Mouse (Mus musculus) adrenal gland, postnatal 10 days (tissue): ENCODE data around the gene Rap1b. TPM values are rescaled to one million over a fixed set of nuclear protein-coding genes. Genes with fewer than 3 reads are reported as not detected.

Experiments
- DNase-seq: peaks from one replicate; pipeline ENCODE4 v3.0.0; 2021; ENCODE audit warnings: mixed read lengths
- total RNA-seq, 2 experiments: library from RNA; stranded (reverse); gene quantifications; 2 replicates each; pipeline ENCODE4 v1.2.3; 2021

Rap1b gene
- total RNA-seq, 2 experiments from 2014 or later: 113 to 123 TPM

DNA sequence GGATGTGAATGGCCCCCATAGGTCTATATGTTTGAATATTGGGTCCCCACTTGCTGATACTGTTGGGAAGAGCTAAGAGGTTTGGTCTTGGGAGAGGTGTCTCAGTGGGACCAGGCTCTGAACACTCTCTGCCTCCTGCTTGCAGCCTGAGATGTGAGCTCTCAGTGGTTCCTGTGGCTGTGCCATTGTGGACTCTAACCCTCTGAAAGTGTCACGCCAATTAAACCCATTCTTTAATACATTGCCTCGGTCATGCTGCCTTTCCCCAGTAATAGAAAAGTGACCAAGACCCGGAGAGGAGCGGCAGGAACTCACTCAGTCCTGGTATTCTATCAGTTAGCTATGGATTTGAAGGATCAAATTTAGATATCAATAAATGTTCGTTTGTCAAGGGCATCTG lies 12.4 kb upstream of the Rap1b start:
- no peak for DNase-seq

DNA sequence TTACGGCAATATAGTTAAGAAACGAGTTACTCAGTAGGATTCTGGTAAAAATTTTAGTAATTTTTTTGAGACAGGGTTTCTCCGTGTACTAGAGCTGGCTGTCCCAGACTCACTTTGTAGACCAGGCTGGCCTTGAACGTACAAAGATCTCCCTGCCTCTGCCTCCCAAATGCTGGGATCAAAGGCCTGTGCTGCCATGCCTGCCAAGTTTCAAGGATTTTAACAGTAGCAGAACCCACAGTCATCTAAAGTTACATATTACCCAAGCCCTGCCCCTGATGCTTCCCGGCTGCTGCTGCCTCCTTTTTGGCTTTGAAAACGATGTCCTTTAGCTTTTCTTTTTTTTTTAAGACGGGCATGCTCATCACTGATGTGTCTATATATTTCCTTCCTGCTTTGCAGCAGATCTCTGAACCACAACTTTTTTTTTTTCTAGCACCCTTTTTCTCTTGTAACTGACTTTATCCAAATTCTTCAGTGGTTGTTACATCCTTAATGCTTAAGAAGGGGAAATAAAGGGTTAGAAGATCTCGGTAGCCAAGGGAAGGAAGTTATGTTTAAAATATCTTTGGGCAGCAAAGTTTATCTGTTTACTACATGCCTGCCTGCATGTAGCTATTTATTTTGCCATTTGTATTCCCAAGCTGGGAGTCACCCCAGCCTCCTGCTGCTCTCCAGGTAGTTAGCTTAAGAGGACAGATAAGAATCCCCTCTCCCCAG lies 10.3 kb upstream of the Rap1b start:
- no peak for DNase-seq

DNA sequence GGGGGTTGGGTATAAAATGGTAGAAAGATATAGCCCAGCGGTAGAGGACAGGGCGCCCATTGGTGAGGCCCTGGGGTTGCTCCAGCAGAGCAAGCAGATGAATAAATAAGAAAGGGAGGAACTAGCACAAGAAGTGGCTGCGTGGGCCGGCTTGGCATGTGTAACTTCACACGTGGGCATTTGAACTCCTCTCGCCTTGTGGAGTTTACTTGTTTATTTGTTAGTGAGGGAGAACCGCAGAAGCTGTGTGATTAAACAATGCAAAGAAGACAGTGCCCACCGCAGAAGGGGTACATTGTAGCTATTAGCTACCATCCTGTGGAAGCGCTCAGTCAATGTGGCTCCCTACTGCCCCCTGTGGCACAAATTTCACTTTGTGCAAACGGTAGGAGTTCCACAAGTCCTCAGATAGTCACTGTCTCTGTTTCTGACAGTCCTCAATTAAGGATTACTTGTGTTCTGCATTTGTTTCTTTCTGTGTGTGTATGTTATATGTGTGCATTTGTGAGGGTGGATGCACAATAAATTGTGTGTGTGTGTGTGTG lies 6.9 kb upstream of the Rap1b start:
- DNase-seq: no peak

DNA sequence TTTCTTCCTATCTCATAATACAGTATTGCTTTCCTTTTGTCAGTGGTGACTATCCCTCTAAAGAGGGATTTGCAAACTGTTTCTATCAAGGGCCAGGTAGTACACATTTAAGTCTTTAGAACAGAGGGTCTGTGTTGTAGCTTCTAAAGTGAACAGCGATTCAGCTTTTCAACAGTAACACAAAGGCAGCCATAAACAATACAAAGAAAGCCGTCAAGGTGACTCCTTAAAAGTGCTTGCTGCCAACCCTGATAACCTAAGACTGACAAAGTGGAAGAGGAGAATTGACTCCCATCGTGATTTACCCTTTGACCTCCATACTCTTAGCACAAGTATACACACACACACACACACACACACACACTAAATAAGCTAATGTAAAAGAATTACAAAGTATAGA lies 3.1 kb upstream of the Rap1b start:
- DNase-seq: no peak

DNA sequence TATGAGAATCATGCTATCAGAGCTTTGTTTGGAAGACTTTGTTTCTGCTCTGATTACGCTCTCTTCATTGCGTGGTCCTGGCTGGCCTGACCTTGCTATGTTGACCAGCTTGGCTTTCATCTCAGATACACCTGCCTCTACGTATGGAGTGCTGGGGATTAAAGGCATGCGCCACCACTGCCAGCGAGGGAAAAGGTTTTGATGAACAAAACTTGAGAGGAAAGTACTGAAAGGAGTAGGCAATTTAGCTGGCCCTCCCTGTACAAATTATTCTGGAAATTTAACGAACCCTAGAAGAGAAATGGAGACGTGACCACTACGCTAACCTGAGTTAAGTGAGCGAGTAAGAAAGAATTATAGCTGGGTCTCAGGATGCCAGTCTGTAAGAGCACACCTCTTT lies 961 bp upstream of the Rap1b start:
- DNase-seq: no peak

DNA sequence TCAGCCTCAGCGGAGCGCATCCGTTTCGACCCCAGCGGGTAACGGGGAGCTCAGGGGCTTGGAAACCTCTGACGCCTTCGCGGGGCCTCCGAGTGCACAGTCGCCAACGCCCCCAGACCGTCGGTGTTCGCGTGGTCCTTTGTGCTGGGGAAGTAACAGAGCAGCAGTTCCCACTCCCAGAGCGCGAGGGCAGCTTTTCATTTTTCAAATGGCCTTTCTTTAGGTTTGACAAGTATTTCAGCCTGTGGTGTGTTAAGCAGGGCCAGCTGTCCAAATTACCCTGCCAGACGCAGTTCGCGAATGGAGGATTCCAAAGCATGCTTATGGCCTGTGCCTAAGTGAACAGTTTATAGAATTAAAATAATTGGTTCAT lies 411 bp upstream of the Rap1b start:
- no peak for DNase-seq

DNA sequence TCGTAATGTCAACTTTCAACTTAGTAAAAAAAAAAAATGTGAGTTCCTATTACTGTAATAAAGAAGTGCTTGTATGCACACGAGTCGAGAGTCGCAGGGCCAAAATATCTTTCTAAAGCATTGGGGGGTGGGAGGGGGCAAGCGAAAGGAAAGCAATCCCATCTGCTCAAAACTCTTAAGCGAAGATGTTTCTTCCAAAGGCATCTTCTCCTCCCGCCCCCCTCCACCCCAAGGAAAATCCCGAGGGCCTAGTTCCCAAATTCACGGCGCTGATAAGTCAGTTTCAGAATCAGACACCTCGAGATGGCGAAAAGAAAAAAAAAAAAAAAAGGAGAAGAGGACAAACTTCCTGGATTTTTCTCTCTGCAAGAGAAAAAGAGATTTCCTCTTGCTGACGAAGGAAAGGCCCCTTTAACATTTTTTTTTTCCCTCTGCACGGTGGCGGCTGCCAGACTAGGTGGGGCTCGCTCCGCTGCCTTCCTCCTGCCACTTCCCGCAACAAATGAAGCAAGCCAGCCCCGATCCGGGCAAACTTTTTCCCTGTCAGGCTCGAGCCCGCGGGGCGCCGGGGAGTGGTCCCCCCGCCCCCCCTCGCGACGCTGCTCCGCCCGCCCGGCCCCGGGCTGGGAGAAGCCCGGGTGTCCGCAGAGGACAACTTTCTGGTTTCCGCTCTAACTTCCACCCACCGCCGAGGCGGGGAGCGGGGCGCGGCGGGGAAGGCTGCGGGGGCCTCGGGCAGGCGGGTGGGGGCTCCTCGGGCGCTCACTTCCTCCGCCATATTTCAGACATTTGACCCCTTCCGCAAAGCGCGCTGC lies 846 bp downstream of the Rap1b start:
- DNase-seq: peak; percentile 79

DNA sequence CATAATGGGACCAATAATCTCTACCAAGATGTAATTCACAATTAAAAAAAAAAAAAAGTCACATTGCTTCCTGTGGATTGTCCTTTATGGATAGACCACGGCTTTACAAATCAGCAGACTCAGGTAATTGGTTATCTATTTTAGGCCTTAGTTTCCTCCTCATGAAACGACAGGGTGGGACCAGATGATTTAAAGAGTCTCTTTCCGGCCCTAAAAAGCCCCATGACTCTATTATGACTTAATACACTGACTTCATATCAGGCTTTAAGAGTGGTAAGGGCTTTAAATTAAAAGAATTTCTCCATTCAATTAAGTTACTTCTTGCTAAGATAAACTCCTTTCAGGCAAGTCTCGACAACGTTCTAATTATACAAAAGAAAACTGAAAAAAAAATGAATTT lies 1.6 kb downstream of the Rap1b start:
- no peak for DNase-seq

DNA sequence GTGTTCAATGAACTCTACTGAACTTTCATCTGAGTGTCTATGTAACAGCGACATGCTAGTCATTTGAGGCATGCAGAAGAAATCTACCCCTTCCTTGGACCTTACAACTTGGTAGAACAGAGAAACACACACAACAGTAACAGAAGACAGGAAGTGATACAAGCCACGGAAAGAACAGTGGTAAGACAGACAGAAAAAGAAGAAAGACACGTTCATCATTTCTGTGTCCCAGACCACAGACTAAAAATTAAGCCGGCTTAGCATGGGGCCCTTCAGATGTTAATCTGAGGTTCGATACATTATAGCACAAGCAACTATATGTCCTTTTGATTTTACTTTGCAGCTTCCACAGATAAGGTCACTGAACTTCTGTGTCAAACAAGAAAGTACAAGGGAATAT lies 2.1 kb downstream of the Rap1b start:
- no peak for DNase-seq

DNA sequence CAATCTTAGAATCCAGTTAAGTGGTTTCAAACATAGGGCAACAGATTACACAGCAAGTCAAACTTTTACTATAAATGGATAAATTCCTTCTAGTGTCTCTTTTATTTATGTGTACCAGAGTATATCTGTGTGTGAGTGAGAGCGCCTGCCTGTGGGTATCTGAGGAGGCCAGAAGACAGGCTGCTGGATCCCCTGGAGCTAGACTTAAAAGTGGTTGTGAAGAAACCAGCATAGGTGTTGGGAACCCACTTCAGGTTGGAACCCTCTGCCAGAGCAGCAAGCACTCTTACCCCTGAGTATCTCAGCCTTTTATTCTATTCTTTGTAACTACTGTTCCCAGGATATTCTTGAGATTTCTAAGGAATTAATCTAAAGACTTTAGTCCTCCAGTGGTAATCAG lies 4.1 kb downstream of the Rap1b start:
- DNase-seq: no peak

DNA sequence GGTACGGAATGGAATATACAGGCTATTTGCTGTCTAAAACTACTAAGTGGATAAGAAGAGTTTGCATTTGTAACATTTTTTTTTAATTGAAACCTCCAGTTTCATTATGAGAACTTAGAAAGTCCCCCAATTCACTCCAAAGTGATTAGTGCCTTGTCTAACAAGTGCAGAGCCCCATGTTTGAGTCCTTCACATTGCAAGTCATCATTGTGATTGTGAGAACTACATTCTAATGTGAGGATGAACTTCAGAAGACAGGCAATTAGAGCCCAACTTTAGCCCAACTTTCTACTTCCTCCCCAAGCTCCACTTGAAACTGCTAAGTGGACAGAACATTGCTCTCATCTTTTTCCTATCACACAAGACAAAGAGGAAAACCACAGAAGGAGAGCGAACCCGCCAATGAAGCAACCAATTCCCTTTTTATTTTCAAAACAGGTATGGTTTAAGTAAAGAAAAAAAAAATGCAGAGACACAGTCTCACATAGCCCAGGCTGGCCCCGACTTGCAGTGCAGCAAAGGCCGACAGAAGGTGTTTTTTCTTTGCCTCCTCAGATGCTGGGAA lies 5.3 kb downstream of the Rap1b start:
- DNase-seq: no peak

DNA sequence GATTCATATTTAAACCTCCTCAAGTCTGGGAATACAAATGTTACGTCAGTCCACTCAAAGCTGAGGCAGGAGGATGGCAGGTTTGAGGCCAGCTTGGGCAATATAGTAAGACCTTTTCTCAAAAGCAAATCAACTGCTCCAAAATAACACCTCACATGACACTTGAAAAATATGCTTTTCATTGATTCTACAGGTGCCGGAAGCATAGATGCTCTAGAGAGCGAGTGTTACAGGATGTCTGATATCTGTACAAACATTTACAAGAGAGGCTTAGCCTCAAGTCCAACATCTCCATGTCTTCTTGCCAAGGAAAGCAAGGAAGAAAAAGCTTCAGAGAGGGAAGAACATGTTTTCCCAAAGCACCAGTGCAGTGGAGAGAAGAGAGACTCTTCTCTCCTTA lies 6.1 kb downstream of the Rap1b start:
- no peak for DNase-seq

DNA sequence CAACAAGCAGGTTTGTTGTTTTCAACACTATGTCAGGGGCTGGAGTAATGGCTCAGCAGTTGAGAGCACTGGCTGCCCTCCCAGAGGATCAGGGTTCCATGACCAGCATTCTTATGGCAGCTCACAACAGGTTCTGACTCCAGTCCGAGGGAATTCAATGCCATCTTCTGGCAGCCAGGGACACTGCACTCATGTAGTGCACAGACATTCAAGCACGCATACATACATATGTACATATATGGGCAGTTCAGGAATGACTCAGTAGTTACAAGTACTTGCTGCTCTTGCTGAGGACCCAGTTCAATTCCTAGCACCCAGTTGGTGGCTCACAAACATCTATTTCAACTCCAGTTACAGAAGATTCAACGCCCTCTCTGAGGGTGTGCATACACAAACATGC lies 6.9 kb downstream of the Rap1b start:
- DNase-seq: no peak

DNA sequence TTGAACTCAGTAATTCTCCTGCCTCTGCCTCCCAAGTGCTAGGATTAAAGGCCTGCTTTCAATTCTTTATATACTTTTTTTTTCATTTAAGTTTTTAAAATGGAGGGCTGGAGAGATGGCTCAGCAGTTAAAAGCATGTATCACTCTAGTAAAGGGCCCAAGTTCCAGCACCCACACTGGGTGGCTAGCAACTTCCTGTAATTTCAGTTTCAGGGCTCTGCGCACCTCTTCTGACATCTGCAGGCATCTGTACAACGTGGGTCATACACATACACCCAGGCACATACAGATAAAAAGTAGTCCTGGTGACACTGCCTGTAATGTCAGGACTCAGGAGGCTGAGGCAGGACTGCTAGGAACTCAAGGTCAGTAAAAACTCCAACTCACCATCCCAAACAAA lies 9.5 kb downstream of the Rap1b start:
- no peak for DNase-seq

DNA sequence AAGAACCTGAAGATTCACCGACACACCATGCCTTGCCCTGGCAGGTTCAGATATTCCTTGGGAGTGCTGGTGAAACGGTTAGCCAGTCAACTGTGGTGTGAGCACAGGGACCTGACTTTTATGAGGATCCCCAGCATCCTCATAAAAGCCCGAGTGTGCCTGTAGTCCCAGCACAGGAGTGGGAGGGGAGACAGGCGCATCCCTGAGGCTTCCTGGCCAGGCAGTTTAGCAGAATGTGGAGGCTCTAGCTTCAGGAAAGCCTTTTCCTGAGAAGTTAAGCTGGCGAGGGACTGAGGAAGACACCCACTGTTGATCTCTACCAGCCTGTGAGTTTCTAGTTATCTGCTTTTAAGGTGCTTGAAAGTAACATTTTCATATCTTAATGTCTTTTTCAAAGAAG lies 10.4 kb downstream of the Rap1b start:
- no peak for DNase-seq

DNA sequence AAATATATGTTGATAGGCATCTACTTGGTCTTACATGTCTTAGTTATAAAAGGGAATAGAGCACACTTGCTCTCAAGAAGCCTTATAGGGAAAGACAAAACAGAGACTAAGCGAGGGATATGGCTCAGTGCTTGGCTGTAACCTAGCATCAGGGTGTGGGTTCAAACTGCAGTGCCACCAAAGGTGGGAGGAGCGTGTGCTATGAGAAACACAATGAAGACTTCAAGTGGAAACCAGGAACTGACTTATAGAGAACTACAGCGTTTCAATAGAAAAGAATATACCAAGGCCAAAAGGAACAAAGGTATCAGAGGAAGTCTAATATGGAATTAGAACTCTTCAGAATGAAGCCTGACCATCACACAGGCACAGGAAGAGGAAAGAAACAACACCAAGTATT lies 15.0 kb downstream of the Rap1b start:
- DNase-seq: no peak

DNA sequence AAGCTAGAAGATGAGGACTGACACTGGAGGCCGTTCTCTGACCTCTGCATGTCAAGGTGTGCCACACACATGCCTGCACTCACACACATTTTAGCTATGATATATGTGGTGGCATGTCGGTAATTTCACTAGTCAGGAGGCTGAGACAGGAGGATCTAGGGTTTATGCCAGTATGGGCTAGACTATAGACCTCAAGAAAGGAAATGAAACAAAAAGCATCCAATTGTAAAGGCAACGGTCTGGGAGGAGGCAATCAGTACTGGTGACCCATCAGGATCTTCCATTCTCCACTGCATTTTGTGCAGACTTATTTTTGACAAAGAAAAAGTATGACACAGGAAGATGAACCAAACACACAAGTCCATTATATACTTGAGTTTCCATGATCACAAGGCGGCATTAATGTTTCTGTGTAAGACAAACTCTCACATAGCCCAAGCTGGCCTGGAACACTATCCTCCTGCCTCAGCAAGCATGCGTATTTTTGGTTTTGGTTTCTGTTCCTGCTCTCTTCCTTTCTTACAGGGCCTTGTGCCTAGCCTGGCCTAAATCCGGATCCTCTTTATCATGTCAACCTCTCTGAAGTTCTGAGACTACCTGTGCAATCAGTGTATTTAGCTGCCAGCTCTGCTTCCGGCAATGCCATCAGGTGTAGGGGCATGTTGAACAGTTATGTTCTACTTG lies 16.2 kb downstream of the Rap1b start:
- DNase-seq: no peak

DNA sequence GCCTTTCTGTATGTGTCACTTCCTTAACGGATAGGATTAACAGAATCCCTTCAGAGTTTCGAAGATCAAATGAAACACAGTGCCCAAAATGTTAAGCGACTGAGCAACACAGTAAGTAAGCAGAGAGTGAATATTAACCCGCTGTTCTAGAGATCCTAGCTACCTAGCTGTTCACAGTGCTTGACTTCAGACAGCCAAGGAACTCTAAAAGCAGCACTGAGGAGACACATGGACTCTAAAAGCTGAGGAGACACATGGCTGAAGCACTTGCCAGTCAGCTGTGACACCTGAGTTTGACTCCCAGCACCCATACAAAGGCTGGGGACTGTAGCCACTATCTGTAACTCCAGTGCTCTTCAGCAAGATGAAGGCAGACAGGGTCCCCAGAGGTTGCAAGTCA lies 16.8 kb downstream of the Rap1b start:
- DNase-seq: no peak

DNA sequence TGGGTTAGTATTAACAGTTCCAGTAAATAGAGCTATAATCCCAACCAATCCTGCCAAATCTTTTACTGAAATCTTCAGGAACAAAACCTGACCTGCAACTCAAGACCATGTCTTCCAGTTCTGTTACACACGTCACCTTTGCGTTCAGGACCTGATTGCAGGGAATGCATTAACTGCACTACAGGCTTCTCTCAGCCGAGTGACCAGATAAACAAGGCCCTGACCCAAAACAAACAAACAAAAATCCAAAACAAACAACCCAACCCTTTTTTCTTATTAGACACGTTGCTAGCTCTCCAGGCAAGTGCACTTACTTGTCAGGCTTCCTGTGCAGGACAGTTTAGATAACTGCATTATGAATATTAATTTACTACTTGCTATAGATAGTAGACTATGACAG lies 17.3 kb downstream of the Rap1b start:
- DNase-seq: no peak

DNA sequence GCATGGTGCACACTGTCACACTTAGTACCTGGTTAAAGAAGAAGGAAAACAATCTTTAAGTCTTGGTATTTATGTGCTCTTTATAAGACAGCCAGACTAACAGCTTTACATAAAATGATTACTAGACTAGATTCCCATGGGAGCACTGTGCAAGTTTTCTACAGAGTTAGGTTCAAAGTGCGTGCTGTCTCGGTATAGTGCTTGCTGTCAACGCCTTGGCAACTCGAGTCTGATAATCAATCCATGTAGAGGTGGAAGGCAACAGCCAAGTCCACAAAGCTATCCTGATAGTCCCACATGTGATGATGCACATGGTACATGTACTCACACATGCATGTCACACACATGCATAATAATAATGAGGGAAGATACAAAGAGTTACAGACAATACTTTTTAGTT lies 21.2 kb downstream of the Rap1b start:
- DNase-seq: no peak

DNA sequence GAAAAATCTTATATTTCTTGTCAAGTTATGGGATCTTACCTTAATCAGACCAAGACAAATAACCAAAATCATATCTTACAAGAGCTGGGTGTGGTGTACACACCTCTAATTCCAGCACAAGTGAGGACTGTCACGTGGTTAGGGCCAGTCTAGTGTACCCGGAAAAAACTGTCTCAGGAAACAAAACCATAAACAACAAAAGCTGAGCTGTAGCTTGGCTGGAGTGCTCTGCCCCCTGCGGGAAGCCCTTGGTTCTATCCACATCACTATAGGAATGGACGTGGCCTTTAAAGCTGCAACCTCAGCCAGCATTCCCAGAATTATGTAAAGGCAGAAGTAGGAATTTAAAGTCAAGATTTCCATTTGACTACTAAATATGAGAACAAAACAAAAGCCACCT lies 21.7 kb downstream of the Rap1b start:
- no peak for DNase-seq

DNA sequence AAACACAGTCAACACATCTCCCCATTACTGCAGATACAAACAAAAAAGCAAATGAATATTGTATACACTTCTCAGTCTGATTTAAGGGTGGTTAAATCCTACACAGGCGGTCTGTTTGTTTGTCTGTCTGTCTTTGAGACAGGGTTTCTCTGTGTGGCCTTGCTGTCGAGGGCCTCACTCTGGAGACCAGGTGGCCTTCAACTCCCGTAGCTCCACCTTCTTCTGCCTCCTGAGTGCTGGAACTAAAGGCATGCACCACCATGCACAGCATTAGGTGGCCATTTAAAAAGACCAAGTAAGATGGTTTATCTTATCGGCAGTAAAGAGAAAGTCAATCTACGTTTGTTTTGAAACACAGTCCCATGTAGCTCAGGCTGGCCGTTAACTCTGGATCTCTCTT lies 22.5 kb downstream of the Rap1b start:
- DNase-seq: no peak

DNA sequence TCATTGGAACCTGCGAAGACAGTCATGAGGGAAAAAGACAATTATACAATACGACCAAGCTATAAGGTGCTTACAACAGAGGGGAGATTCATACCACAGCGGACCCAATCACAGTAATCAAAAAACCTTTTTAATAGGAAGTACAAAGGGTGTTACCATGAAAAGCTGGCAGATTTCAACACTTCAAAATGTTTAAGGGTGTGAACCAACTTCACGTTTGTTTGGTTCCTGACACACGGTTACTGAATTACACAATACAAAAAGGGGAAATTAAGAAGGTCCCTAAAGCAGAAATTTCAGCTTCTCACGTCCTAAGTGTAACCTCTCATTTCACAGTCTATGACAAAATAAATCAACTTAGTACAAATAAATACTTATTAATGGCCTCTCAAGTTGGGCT lies 27.2 kb downstream of the Rap1b start:
- no peak for DNase-seq
